Mouse (Mus musculus) CH12.LX (cell line): ENCODE measurements around the gene Myl12a. TPM values are rescaled to one million over a fixed set of nuclear protein-coding genes. Genes with fewer than 3 reads are reported as not detected.
"Not testable (repeated sequence)": the region's sequence is repeated elsewhere in the genome, so short reads cannot be mapped to it uniquely, and the experiment has no call there.

Source experiments
- DNase-seq: peaks from one replicate; pipeline ENCODE4 v3.0.0-alpha.2; 2013; ENCODE audit errors: extremely low read depth
- H3K27ac ChIP-seq: 2 replicates; pipeline ENCODE4 v1.5.1; 2012; ENCODE audit warnings: low read depth, mild to moderate bottlenecking, control low read depth, moderate library complexity; ENCODE audit not compliant: insufficient read depth
- H3K27me3 ChIP-seq: replicated peaks from 2 replicates; pipeline ENCODE3; 2012; ENCODE audit warnings: inconsistent platforms
- H3K36me3 ChIP-seq, 2 experiments: replicated peaks in 1 of 2; 2 replicates each; pipeline versions ENCODE3 to v1.6.1; 2012; ENCODE audit warnings: inconsistent platforms in 1 of 2, low read length in 1 of 2, mild to moderate bottlenecking in 1 of 2, mixed read lengths in 1 of 2, moderate library complexity in 1 of 2; ENCODE audit not compliant: control insufficient read depth in 1 of 2, insufficient read depth in 1 of 2
- H3K4me1 ChIP-seq, 2 experiments: 2 replicates each; pipeline ENCODE4 v1.6.1; 2012; ENCODE audit warnings: inconsistent platforms in 1 of 2, moderate library complexity in 1 of 2; ENCODE audit not compliant: insufficient read depth in 2 of 2, control insufficient read depth in 1 of 2
- H3K4me2 ChIP-seq: 2 replicates; pipeline ENCODE4 v1.6.1; 2012; ENCODE audit warnings: low read depth, mild to moderate bottlenecking, control low read depth; ENCODE audit not compliant: poor library complexity, insufficient read depth, severe bottlenecking
- H3K4me3 ChIP-seq, 3 experiments: fragments of 150-350 bp in 1 of 3; sonication (generic) in 1 of 3; replicated peaks in 1 of 3; 2 replicates each; pipeline versions ENCODE3 to v1.5.1; 2011 to 2012; ENCODE audit warnings: low read depth in 2 of 3, low read length in 2 of 3, mild to moderate bottlenecking in 2 of 3, moderate library complexity in 2 of 3, control low read depth in 1 of 3, improper control_type of control experiment in 1 of 3, inconsistent platforms in 1 of 3, mixed read lengths in 1 of 3; ENCODE audit not compliant: poor library complexity in 1 of 3
- H3K79me2 ChIP-seq: replicated peaks from 2 replicates; pipeline ENCODE4 v1.6.1; 2012; ENCODE audit warnings: mild to moderate bottlenecking, moderate library complexity; ENCODE audit not compliant: control insufficient read depth, poor library complexity, insufficient read depth, severe bottlenecking; ENCODE audit errors: extremely low read depth
- H3K9ac ChIP-seq: 2 replicates; pipeline ENCODE4 v1.6.1; 2012; ENCODE audit warnings: low read depth, mild to moderate bottlenecking, control low read depth, moderate library complexity; ENCODE audit not compliant: insufficient read depth
- H3K9me3 ChIP-seq: replicated peaks from 2 replicates; pipeline ENCODE3; 2012; ENCODE audit warnings: low read length, inconsistent platforms, mixed read lengths
- CTCF ChIP-seq, 2 experiments: IDR thresholded peaks in 1 of 2; conservative IDR thresholded peaks in 1 of 2; 2 replicates each; pipeline ENCODE4 v1.5.1; 2011 to 2012; ENCODE audit warnings: low read depth in 2 of 2, low read length in 2 of 2, improper control_type of control experiment in 1 of 2, inconsistent platforms in 1 of 2, mild to moderate bottlenecking in 1 of 2, moderate library complexity in 1 of 2
- MXI1 ChIP-seq: IDR thresholded peaks from 2 replicates; pipeline ENCODE4 v1.6.1; 2011; ENCODE audit warnings: mild to moderate bottlenecking, low read depth, low read length, improper control_type of control experiment
- RAD21 ChIP-seq: IDR thresholded peaks from 2 replicates; pipeline ENCODE4 v1.6.1; 2011; ENCODE audit warnings: low read depth, mild to moderate bottlenecking, low read length, improper control_type of control experiment, moderate library complexity
- SMC3 ChIP-seq: IDR thresholded peaks from 2 replicates; pipeline ENCODE4 v1.6.1; 2011; ENCODE audit warnings: low read depth, low read length, improper control_type of control experiment
- TBP ChIP-seq: conservative IDR thresholded peaks from 2 replicates; pipeline ENCODE4 v1.6.1; 2011; ENCODE audit warnings: low read depth, low read length, improper control_type of control experiment
- ZKSCAN1 ChIP-seq: IDR thresholded peaks from 2 replicates; pipeline ENCODE4 v1.6.1; 2012; ENCODE audit warnings: low read depth, inconsistent platforms, low read length, improper control_type of control experiment, borderline replicate concordance
- dilution Hi-C: fragments of 300-500 bp; cut with MboI; formaldehyde crosslinking; loops from 2 replicates; pipeline ENCODE4 v1.14.3; 2020; ENCODE audit warnings: low sequenced_read_pairs; ENCODE audit not compliant: extremely low pct_unique_long_range_greater_than_20kb, extremely low pct_ligation_motif_present
- in situ Hi-C: fragments of 300-500 bp; cut with MboI; formaldehyde crosslinking; loops from 3 replicates; pipeline ENCODE4 v1.14.3; 2019; ENCODE audit warnings: low sequenced_read_pairs, low pct_ligation_motif_present, low pct_unique_long_range_greater_than_20kb, mixed read lengths
- polyA plus RNA-seq: library from polyadenylated mRNA; unstranded; fragments of >175 nt; gene quantifications from 2 replicates; pipeline ENCODE4 v1.2.1, GENCODE M21; 2012; ENCODE audit warnings: low read depth; ENCODE audit not compliant: insufficient read length
- total RNA-seq, 2 experiments: library from RNA; depleted of rRNA; stranded (reverse); fragments of 300-350 nt in 1 of 2; fragments of >200 nt in 1 of 2; gene quantifications; 2 replicates each; pipeline ENCODE4 v1.2.3; 2012 to 2014

The Myl12a gene
- total and polyA plus RNA-seq, 3 experiments = 163 to 285 (median 246) TPM

DNA sequence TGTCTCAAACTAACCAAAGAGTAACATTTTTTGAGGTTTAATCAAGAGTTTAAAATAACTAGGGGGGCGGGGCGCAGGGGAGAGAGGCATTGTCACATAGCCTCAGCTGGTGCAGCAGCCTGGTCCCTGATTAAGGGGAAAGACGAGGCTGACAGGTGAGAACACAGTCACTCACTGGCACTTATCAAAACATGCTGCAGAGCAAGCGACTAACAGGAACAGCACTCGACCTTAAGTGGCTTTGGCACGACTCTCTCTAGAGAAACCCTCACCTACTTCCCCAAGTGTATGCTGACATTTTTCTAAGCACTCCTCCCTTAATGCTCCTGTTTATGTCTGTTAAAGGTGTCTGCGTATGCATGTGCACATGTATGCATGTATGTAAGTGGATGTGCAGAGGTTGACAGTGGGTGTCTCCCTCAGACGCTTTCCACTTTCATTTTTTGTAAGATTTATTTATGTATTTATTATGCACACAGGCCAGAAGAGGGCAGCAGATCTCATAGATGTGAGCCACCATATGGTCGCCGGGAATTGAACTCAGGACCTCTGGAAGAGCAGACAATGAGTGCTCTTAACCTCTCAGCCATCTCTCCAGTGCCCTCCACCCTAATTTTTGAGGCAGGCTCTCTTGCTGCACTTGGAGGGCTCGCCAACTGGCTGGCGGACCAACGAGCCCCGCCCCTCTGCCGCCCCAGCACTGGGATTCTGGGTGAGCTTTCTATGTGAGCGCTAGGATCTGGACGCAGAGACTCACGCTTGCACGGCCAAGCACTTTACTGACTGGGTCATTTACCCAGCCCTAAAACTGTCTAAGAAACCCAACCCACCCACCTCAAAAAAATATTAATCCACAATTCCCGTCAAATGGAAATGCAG is 23.1 kb downstream of the Myl12a start:
- in situ Hi-C loops = no loop called here
- no peak overlapping the region for H3K27ac ChIP-seq
- H3K4me1 ChIP-seq = no peaks in the 10 kb centered on the region
- no peaks in the 10 kb centered on the region for H3K9me3 ChIP-seq
- H3K4me3 ChIP-seq = no peak overlapping the region
- dilution Hi-C loops = no loop called here
- TF ChIP-seq RAD21 = peak; percentile 28
- peak; percentile 26 for TF ChIP-seq SMC3
- TF ChIP-seq CTCF (conservative IDR thresholded peaks at IDR 0.05 in 1 of 2, IDR thresholded peaks at IDR 0.05 in 1 of 2; ENCODE audit: low read depth in 2 of 2, low read length in 2 of 2) = peak in 1 of 2 experiments; percentile 43; a peak in 3 of 4 replicates
- no peak for TF ChIP-seq MXI1
- DNase-seq = no peak
- no peak overlapping the region for H3K4me2 ChIP-seq
- no peaks in the 10 kb centered on the region for H3K27me3 ChIP-seq
- H3K36me3 ChIP-seq = peaks cover 37 to 66% of the 10 kb centered on the region in 2 experiments
- peaks cover 4% of the 10 kb centered on the region for H3K79me2 ChIP-seq
- H3K9ac ChIP-seq = no peak overlapping the region

DNA sequence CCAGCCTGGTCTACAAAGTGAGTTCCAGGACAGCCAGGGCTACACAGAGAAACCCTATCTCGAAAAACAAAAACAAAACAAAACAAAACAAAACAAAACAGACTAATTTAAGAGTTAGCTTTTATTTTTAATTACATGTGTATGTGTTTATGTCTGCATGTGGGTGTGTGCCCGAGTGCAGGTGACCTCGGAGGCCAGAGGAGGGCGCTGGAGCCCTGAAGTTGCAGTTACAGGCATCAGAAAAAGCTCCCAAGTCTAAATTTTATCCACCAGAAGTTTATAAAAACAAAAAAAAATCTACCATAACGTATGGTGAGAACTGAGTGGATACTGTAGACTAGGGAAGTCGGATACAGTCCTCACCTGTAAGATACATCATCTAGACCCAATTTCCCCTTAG is 24.9 kb downstream of the Myl12a start:
- H3K27me3 ChIP-seq = no peaks in the 10 kb centered on the region
- TF ChIP-seq RAD21 (peak; percentile 39), TBP (no peak), MXI1 (no peak), SMC3 (peak; percentile 14; the same call in 1 of the 2 replicates), CTCF (conservative IDR thresholded peaks at IDR 0.05 in 1 of 2, IDR thresholded peaks at IDR 0.05 in 1 of 2; ENCODE audit: low read depth in 2 of 2, low read length in 2 of 2) (peak in 1 of 2 experiments; percentile 51; a peak in 2 of 4 replicates)
- no peak overlapping the region for H3K27ac ChIP-seq
- H3K36me3 ChIP-seq = peaks cover 50 to 66% of the 10 kb centered on the region in 2 experiments
- H3K9me3 ChIP-seq = no peaks in the 10 kb centered on the region
- peaks cover 0 to 6% of the 10 kb centered on the region in 2 experiments; a peak in 2 of 4 replicates for H3K4me1 ChIP-seq
- dilution Hi-C loops = no loop called here
- H3K4me2 ChIP-seq = no peak overlapping the region
- in situ Hi-C loops = no loop called here
- H3K79me2 ChIP-seq = no peaks in the 10 kb centered on the region
- H3K9ac ChIP-seq = no peak overlapping the region
- no peak overlapping the region for H3K4me3 ChIP-seq
- no peak for DNase-seq

DNA sequence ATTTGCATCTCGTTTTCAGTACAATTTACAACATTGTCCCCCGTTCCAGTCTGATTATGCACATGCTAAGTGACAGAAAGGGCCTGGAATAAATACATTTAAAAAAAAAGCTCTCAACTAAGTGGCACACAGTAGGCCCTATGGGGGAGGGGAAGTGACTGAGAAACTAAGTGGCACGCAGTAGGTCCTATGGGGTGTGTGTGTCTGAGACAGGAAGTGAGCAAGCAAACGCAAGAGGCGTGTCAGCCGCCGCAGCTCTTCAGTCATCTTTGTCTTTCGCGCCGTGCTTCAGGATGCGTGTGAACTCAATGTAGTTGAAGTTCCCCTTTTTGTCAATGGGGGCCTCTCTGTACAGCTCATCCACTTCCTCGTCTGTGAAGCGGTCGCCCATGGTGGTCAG is 28.6 kb downstream of the Myl12a start:
- not testable (repeated sequence) for H3K27ac ChIP-seq
- peak; percentile 94 for TF ChIP-seq ZKSCAN1
- TF ChIP-seq, all 38 proteins: peak for 1; not testable (repeated sequence) for 37
- H3K27me3 ChIP-seq, H3K79me2 ChIP-seq, H3K9me3 ChIP-seq, H3K4me2 ChIP-seq, H3K9ac ChIP-seq, dilution Hi-C loops, H3K4me3 ChIP-seq, DNase-seq: not testable (repeated sequence)
- H3K36me3 ChIP-seq = peaks cover 35 to 44% of the 10 kb centered on the region in 2 experiments
- peaks cover 2 to 19% of the 10 kb centered on the region in 2 experiments for H3K4me1 ChIP-seq
- in situ Hi-C loops = loop anchor here (5.0 kb wide), 1 partner anchor 252 kb away; no protein-coding TSS in a partner anchor
